Mouse (Mus musculus) limb, embryonic 14.5 days (tissue): ENCODE data around the gene Pla1a. TPM values are rescaled to one million over a fixed set of nuclear protein-coding genes. Genes with fewer than 3 reads are reported as not detected.

Experiments used
- ATAC-seq: fragments of 200-750 bp; cut with Nextera tagmentation; 2 replicates; pipeline ENCODE4 v1.8.0; 2017; ENCODE audit warnings: low read depth, moderate number of reproducible peaks, moderate TSS enrichment; ENCODE audit not compliant: low FRiP score
- DNase-seq: peaks from one replicate; pipeline ENCODE4 v3.0.0-alpha.2; 2015; ENCODE audit warnings: low spot score
- H3K27ac ChIP-seq: fragments of 300-500 bp; sonication (generic); replicated peaks from 2 replicates; pipeline ENCODE4 v1.5.1; 2014; ENCODE audit warnings: low read depth, mild to moderate bottlenecking, low read length, moderate library complexity, mixed read lengths
- H3K27me3 ChIP-seq: fragments of 300-500 bp; sonication (generic); 2 replicates; pipeline ENCODE4 v1.6.1; 2014; ENCODE audit warnings: low read length, mixed read lengths; ENCODE audit not compliant: control insufficient read depth, insufficient read depth
- H3K36me3 ChIP-seq: fragments of 300-500 bp; sonication (generic); 2 replicates; pipeline ENCODE4 v1.6.1; 2014; ENCODE audit warnings: mild to moderate bottlenecking, low read length, moderate library complexity, mixed read lengths; ENCODE audit not compliant: control insufficient read depth, insufficient read depth
- H3K4me1 ChIP-seq: fragments of 300-500 bp; sonication (generic); 2 replicates; pipeline ENCODE4 v1.6.1; 2014; ENCODE audit warnings: antibody characterized with exemption, low read length, mixed read lengths; ENCODE audit not compliant: control insufficient read depth, insufficient read depth
- H3K4me2 ChIP-seq: fragments of 300-500 bp; sonication (generic); replicated peaks from 2 replicates; pipeline ENCODE4 v1.6.1; 2014; ENCODE audit warnings: low read depth, mild to moderate bottlenecking, low read length, moderate library complexity; ENCODE audit not compliant: severe bottlenecking
- H3K4me3 ChIP-seq: fragments of 300-500 bp; sonication (generic); replicated peaks from 2 replicates; pipeline ENCODE4 v1.5.1; 2014; ENCODE audit warnings: low read length
- H3K9ac ChIP-seq: fragments of 300-500 bp; sonication (generic); 2 replicates; pipeline ENCODE4 v1.6.1; 2014; ENCODE audit warnings: mild to moderate bottlenecking, low read depth, low read length, moderate library complexity; ENCODE audit not compliant: severe bottlenecking
- H3K9me3 ChIP-seq: fragments of 300-500 bp; sonication (generic); 2 replicates; pipeline ENCODE4 v1.6.1; 2016; ENCODE audit warnings: low read length; ENCODE audit not compliant: control insufficient read depth
- POLR2A ChIP-seq: fragments of 200-500 bp; IDR thresholded peaks from 2 replicates; pipeline ENCODE4 v1.8.0; 2012; ENCODE audit warnings: inconsistent platforms, mild to moderate bottlenecking, moderate library complexity, borderline replicate concordance; ENCODE audit not compliant: insufficient read depth, insufficient read length; ENCODE audit errors: extremely low read depth
- WGBS: fragments of 180-500 bp; shearing (Covaris S2); extraction: QIAGEN DNeasy Blood & Tissue Kit; methylation state at CpG from one replicate; pipeline ENCODE4 v1.1.7; 2014; 5-methylcytosine and 5-hydroxymethylcytosine counted together
- polyA plus RNA-seq, 2 experiments: library from polyadenylated mRNA; depleted of rRNA in 1 of 2; stranded (reverse) in 1 of 2; unstranded in 1 of 2; fragments of >200 nt; fragmentation: Nextera tagmentation in 1 of 2; extraction: Ambion mirVana in 1 of 2; gene quantifications; 2 replicates each; pipeline versions ENCODE4 v1.2.1 to v1.2.3; 2012 to 2014

Pla1a gene
- polyA plus RNA-seq, 2 experiments, result 0.36 to 0.85 TPM

- H3K9me3 ChIP-seq, result no peaks in the 10 kb centered on the region
- 86% methylated on average over 7 of the region's 7 CpGs for WGBS
- TF ChIP-seq POLR2A, result no peak
- H3K4me3 ChIP-seq, result no peak overlapping the region
- DNase-seq, result no peak
- H3K36me3 ChIP-seq, result no peaks in the 10 kb centered on the region
- ATAC-seq, result no peak
- H3K4me2 ChIP-seq, result no peak overlapping the region
- H3K27ac ChIP-seq, result no peak overlapping the region
- no peaks in the 10 kb centered on the region for H3K4me1 ChIP-seq
- H3K9ac ChIP-seq, result no peak overlapping the region
- no peaks in the 10 kb centered on the region for H3K27me3 ChIP-seq
Measured at GRCm38 (mm10) chr16:38414953-38415352, 18.0 kb downstream of the Pla1a start.

GRCm38 (mm10) chr16:38408416-38408815 is 24.5 kb downstream of the Pla1a start:
- WGBS, result 93% methylated on average over 8 of the region's 8 CpGs
- TF ChIP-seq POLR2A, result no peak
- no peak overlapping the region for H3K27ac ChIP-seq
- H3K36me3 ChIP-seq, result no peaks in the 10 kb centered on the region
- no peak for DNase-seq
- no peak overlapping the region for H3K9ac ChIP-seq
- H3K4me1 ChIP-seq, result no peaks in the 10 kb centered on the region
- no peaks in the 10 kb centered on the region for H3K27me3 ChIP-seq
- no peaks in the 10 kb centered on the region for H3K9me3 ChIP-seq
- no peak for ATAC-seq
- no peak overlapping the region for H3K4me2 ChIP-seq
- no peak overlapping the region for H3K4me3 ChIP-seq

- H3K4me1 ChIP-seq, result no peaks in the 10 kb centered on the region
- no peak overlapping the region for H3K4me2 ChIP-seq
- no peaks in the 10 kb centered on the region for H3K36me3 ChIP-seq
- no peak overlapping the region for H3K9ac ChIP-seq
- TF ChIP-seq POLR2A, result no peak
- H3K9me3 ChIP-seq, result no peaks in the 10 kb centered on the region
- WGBS, result 34% methylated on average over 5 of the region's 5 CpGs
- no peak overlapping the region for H3K27ac ChIP-seq
- H3K4me3 ChIP-seq, result no peak overlapping the region
- ATAC-seq (no peak), DNase-seq (no peak)
- no peaks in the 10 kb centered on the region for H3K27me3 ChIP-seq
Measured at GRCm38 (mm10) chr16:38407584-38407983, 25.4 kb downstream of the Pla1a start.

- no peak overlapping the region for H3K4me2 ChIP-seq
- no peaks in the 10 kb centered on the region for H3K4me1 ChIP-seq
- ATAC-seq (no peak), DNase-seq (no peak)
- 85% methylated on average over 6 of the region's 6 CpGs for WGBS
- H3K4me3 ChIP-seq, result no peak overlapping the region
- no peak overlapping the region for H3K27ac ChIP-seq
- no peaks in the 10 kb centered on the region for H3K36me3 ChIP-seq
- no peak overlapping the region for H3K9ac ChIP-seq
- no peaks in the 10 kb centered on the region for H3K27me3 ChIP-seq
- no peaks in the 10 kb centered on the region for H3K9me3 ChIP-seq
- TF ChIP-seq POLR2A, result no peak
Measured at GRCm38 (mm10) chr16:38406708-38407107, 26.2 kb downstream of the Pla1a start.

GRCm38 (mm10) chr16:38406293-38406692 is 26.7 kb downstream of the Pla1a start:
- Histone ChIP-seq H3K4me1 (no peaks in the 10 kb centered on the region), H3K4me3 (no peak overlapping the region), H3K9me3 (no peaks in the 10 kb centered on the region), H3K4me2 (no peak overlapping the region), H3K27ac (no peak overlapping the region), H3K27me3 (no peaks in the 10 kb centered on the region), H3K36me3 (no peaks in the 10 kb centered on the region), H3K9ac (no peak overlapping the region)
- no peak for DNase-seq
- ATAC-seq, result no peak
- WGBS, result 78% methylated on average over 5 of the region's 5 CpGs
- no peak for TF ChIP-seq POLR2A

- ATAC-seq (no peak), DNase-seq (no peak)
- no peak for TF ChIP-seq POLR2A
- Histone ChIP-seq H3K27me3 (no peaks in the 10 kb centered on the region), H3K36me3 (no peaks in the 10 kb centered on the region), H3K4me1 (peaks cover 13% of the 10 kb centered on the region), H3K27ac (no peak overlapping the region), H3K4me2 (no peak overlapping the region), H3K9ac (no peak overlapping the region), H3K9me3 (no peaks in the 10 kb centered on the region), H3K4me3 (no peak overlapping the region)
- WGBS, result 87% methylated on average over 7 of the region's 7 CpGs
Measured at GRCm38 (mm10) chr16:38403639-38404038, 29.3 kb downstream of the Pla1a start.
